Mouse (Mus musculus): ENCODE data around the gene Nprl2.
A peak's percentile ranks its signal among the peaks of the same experiment; 100 is the strongest.

Nprl2 gene

GRCm38 (mm10) chr9:107534408-107535202, 7.4 kb upstream of the Nprl2 start:
- DNase-seq, result peak; percentile 32 to 44

- DNase-seq, result no peak
These were observed 3.8 kb upstream of the Nprl2 start for GRCm38 (mm10) chr9:107538231-107538630.

- DNase-seq, result no peak
These were observed 3.3 kb upstream of the Nprl2 start for GRCm38 (mm10) chr9:107538711-107539110.

- DNase-seq, result no peak
These were observed 2.1 kb upstream of the Nprl2 start for GRCm38 (mm10) chr9:107539940-107540339.

GRCm38 (mm10) chr9:107540420-107540819, 1.6 kb upstream of the Nprl2 start:
- DNase-seq, result no peak

- no peak for DNase-seq
These were observed 1.0 kb upstream of the Nprl2 start for GRCm38 (mm10) chr9:107541005-107541404.

GRCm38 (mm10) chr9:107542352-107542686, 293 bp downstream of the Nprl2 start:
- DNase-seq, result no peak

GRCm38 (mm10) chr9:107542721-107543120, 695 bp downstream of the Nprl2 start:
- DNase-seq, result no peak

DNA sequence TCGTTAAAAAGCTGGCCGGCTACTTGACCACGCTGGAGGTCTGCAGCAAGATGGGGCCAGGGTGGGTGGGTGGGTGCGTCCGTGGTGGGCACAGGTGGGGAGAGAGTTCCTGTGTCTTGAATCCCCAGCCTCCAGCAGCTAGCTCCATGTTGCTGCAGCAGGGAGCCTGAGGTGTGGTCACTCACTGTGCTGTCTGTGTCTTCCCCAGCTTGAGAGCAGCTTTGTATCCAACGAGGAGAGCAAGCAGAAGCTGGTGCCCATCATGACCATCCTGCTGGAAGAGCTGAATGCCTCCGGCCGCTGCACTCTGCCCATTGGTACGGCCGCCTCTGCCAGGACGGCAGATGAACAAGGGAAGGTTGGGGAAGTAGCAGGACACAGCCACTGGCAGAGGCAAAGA, 1.3 kb downstream of the Nprl2 start:
- DNase-seq, result no peak

GRCm38 (mm10) chr9:107544196-107544700, 2.2 kb downstream of the Nprl2 start:
- no peak for DNase-seq

DNA sequence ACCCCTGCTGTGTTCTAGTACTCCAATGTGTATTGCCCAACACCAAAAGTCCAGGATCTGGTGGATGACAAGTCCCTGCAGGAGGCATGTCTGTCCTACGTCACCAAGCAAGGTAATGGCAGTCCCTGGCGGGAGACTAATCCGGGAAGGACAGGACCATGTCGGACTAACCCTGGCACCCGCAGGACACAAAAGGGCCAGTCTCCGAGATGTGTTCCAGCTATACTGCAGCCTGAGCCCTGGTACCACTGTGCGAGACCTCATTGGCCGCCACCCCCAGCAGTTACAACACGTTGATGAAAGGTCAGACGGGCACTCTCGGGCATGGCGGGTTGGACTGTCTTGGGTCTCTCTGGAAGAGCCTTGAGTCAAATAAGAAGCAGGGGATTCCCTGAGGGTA, 2.7 kb downstream of the Nprl2 start:
- no peak for DNase-seq

- no peak for DNase-seq
These were observed 3.2 kb downstream of the Nprl2 start for GRCm38 (mm10) chr9:107545199-107545598.

GRCm38 (mm10) chr9:107545602-107546001, 3.6 kb downstream of the Nprl2 start:
- DNase-seq, result peak; percentile 79 to 87

DNA sequence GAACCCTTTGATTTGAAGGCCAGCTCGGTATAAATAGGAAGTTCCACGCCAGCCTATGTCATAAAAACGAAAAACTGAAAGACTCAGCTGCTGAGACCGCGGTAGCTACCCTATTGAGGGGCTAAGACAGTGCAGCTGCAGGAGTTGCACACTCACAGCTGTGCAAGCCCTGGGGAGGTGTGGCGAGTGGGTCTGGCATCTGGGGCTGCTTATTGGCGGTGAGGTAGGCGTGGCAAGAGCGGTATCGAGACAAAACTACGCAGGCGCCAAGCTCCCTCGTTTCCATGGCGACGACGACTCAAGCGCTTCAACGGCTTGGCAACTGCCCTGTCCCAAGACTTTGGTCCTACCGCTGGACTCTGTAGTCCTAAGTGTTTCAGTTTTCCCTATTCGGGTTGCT, 5.0 kb downstream of the Nprl2 start, which contains the start of gene Zmynd10:
Gene Zmynd10 (plus strand): TSS at position 273 of the 400 bp plus-strand sequence.
- DNase-seq, result peak in 1 of 2 experiments; percentile 42

GRCm38 (mm10) chr9:107547957-107548356, 5.9 kb downstream of the Nprl2 start:
- DNase-seq, result no peak

DNA sequence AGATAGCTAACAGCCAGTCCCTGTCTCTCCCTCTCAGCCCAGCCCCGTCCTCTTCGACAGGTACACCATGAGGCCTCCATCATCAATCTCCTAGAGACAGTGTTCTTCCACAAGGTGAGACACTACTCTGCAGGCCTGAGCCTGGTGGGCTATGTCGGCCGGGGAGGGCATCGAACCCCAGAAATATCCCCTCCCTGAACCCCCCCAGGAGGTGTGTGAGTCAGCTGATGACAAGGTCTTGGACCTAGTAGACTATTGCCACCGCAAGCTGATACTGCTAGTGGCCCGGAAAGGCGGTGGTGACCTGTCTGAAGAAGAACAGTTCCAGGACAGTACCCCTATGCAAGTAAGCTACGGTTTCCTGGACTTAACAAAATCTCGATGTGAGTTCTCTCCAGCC, 6.8 kb downstream of the Nprl2 start:
- no peak for DNase-seq

- DNase-seq, result no peak
These were observed 7.5 kb downstream of the Nprl2 start for GRCm38 (mm10) chr9:107549297-107550074.

DNA sequence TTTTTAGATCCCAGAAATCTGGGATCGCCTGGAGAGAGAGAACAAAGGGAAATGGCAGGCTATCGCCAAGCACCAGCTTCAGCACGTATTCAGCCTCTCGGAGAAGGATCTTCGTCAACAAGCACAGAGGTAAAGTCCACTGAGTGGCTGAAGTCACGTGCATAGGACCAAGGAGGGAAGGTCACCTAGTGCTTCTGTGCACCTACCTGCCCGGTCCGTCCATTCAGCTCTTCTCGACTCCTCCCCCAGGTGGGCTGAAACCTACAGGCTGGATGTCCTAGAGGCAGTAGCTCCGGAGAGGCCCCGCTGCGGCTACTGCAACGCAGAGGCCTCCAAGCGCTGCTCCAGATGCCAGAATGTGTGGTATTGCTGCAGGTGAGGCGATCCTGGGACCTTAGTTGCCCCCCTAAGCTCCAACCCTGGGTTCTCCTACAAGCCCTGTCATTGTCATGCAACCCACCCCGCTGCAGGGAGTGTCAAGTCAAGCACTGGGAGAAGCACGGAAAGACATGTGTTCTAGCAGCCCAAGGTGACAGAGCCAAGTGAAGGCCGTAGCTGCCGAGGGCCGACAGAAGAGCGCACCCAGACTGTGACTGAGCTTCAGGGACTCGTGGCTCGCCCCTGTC, 8.6 kb downstream of the Nprl2 start:
- DNase-seq, result no peak

DNA sequence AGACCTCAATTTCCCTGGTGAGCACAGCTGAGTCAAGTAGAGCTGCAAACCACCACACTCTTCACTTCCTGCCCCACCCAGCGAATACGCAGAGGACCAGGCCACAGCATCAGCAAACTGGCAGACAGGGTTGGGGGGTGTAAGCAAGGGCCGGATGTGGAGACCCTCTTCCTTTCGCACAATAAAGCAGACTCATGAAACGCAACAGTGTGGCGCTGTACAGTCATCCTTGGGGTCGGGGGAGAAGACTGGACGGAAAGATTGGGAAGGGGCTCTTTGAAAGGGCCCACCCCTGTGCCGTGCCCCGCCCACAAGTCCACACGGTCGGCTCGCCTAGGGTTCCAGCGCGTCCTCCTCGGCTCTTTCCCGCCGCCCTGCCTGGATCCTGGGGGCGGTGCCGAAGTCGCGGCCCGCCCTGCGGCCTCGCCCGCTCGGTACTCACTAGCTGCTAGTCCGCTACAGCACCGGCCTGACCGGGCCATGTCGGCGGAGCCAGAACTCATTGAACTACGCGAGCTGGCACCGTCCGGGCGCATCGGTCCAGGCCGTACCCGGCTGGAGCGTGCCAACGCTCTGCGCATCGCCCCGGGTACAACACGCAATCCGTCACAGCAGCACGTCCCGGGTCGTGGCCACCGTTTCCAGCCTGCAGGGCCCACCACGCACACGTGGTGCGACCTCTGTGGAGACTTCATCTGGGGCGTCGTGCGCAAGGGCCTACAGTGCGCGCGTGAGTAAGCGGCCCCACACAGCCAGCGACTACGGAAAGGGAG, 9.3 kb downstream of the Nprl2 start, which contains the start of gene Rassf1:
Gene Rassf1 (plus strand): TSS at position 439 of the 773 bp plus-strand sequence.
- DNase-seq, result peak in 1 of 2 experiments; percentile 39

- DNase-seq, result no peak
These were observed 9.9 kb downstream of the Nprl2 start for GRCm38 (mm10) chr9:107551890-107552355.

- DNase-seq, result no peak
These were observed 10.8 kb downstream of the Nprl2 start for GRCm38 (mm10) chr9:107552690-107553393.

All from cerebellum, postnatal 36 days (tissue).